Mouse (Mus musculus): ENCODE measurements at regions not wholly inside any gene's neighbourhood (a gene's known extent, or its start where the extent isn't known, plus 50 kb on each side); places are given as distances from the start of the nearest gene placed in this dataset.

- ATAC-seq (no peak), DNase-seq (ENCODE audit: low spot score) (peak; percentile 38)
- Histone ChIP-seq H3K9ac (ENCODE audit: low read length) (no peak overlapping the region), H3K4me2 (ENCODE audit: low read length) (no peak overlapping the region), H3K4me1 (ENCODE audit: control insufficient read depth, insufficient read depth, low read length) (no peaks in the 10 kb centered on the region), H3K36me3 (ENCODE audit: control insufficient read depth, insufficient read depth, low read length) (no peaks in the 10 kb centered on the region), H3K27ac (ENCODE audit: low read depth, low read length) (no peak overlapping the region), H3K4me3 (ENCODE audit: low read depth, low read length) (no peak overlapping the region), H3K27me3 (replicated peaks; ENCODE audit: control insufficient read depth, insufficient read depth, low read length) (no peaks in the 10 kb centered on the region), H3K9me3 (replicated peaks; ENCODE audit: control insufficient read depth, low read length) (no peaks in the 10 kb centered on the region)
Measured at GRCm38 (mm10) chr4:74902331-74902730, 375.8 kb downstream of the Dmac1 start.

Data from forebrain, embryonic 14.5 days (tissue).